Mouse (Mus musculus): ENCODE results near the gene Kif1a. TPM values are rescaled to one million over a fixed set of nuclear protein-coding genes. Genes with fewer than 3 reads are reported as not detected.
A peak's percentile ranks its signal among the peaks of the same experiment; 100 is the strongest.

Gene Kif1a
- polyA plus RNA-seq, 1 experiment from 2014 or later = 82.8 TPM

- Histone ChIP-seq H3K4me1 (replicated peaks; ENCODE audit: control insufficient read depth, insufficient read depth, low read length) (peaks cover 13% of the 10 kb centered on the region), H3K4me2 (replicated peaks; ENCODE audit: low read depth, low read length) (no peak overlapping the region), H3K27ac (ENCODE audit: low read depth, low read length) (no peak overlapping the region), H3K9ac (ENCODE audit: low read depth, low read length) (no peak overlapping the region), H3K36me3 (ENCODE audit: control insufficient read depth, insufficient read depth, low read length) (0 out of 2 replicates have a peak, but pooled peaks cover 3% of the 10 kb centered on the region), H3K4me3 (ENCODE audit: low read depth, low read length) (no peak overlapping the region), H3K9me3 (ENCODE audit: control insufficient read depth, low read length) (no peaks in the 10 kb centered on the region), H3K27me3 (ENCODE audit: control insufficient read depth, insufficient read depth, low read length) (no peaks in the 10 kb centered on the region)
- no peak for DNase-seq (ENCODE audit: low spot score)
- ATAC-seq (ENCODE audit: low FRiP score) = no peak
- 80% methylated on average over 8 of the region's 8 CpGs for WGBS
Observed at GRCm38 (mm10) chr1:93082121-93082520, 19.6 kb downstream of the Kif1a start.

GRCm38 (mm10) chr1:93080930-93081589, 20.7 kb downstream of the Kif1a start:
- Histone ChIP-seq H3K36me3 (ENCODE audit: control insufficient read depth, insufficient read depth, low read length) (0 out of 2 replicates have a peak, but pooled peaks cover 3% of the 10 kb centered on the region), H3K27me3 (ENCODE audit: control insufficient read depth, insufficient read depth, low read length) (no peaks in the 10 kb centered on the region), H3K4me2 (replicated peaks; ENCODE audit: low read depth, low read length) (no peak overlapping the region), H3K9me3 (ENCODE audit: control insufficient read depth, low read length) (no peaks in the 10 kb centered on the region), H3K4me1 (replicated peaks; ENCODE audit: control insufficient read depth, insufficient read depth, low read length) (peaks cover 13% of the 10 kb centered on the region), H3K27ac (ENCODE audit: low read depth, low read length) (no peak overlapping the region), H3K4me3 (ENCODE audit: low read depth, low read length) (no peak overlapping the region), H3K9ac (ENCODE audit: low read depth, low read length) (no peak overlapping the region)
- WGBS = 83% methylated on average over 3 of the region's 3 CpGs
- ATAC-seq (ENCODE audit: low FRiP score) (0 out of 2 replicates have a peak, but pooled peaks have one; percentile 7), DNase-seq (ENCODE audit: low spot score) (peak; percentile 53)

- no peaks in the 10 kb centered on the region for H3K9me3 ChIP-seq (ENCODE audit: control insufficient read depth, low read length)
- ATAC-seq (ENCODE audit: low FRiP score) = peak; percentile 71; the same call in 1 of the 2 replicates
- DNase-seq (ENCODE audit: low spot score) = peak; percentile 43
- H3K4me3 ChIP-seq (ENCODE audit: low read depth, low read length) = no peak overlapping the region
- H3K4me1 ChIP-seq (replicated peaks; ENCODE audit: control insufficient read depth, insufficient read depth, low read length) = peaks cover 13% of the 10 kb centered on the region
- no peak overlapping the region for H3K4me2 ChIP-seq (replicated peaks; ENCODE audit: low read depth, low read length)
- no peaks in the 10 kb centered on the region for H3K27me3 ChIP-seq (ENCODE audit: control insufficient read depth, insufficient read depth, low read length)
- WGBS = 62% methylated on average over 3 of the region's 3 CpGs
- H3K9ac ChIP-seq (ENCODE audit: low read depth, low read length) = no peak overlapping the region
- peaks cover 7% of the 10 kb centered on the region; the same call in 1 of the 2 replicates for H3K36me3 ChIP-seq (ENCODE audit: control insufficient read depth, insufficient read depth, low read length)
- H3K27ac ChIP-seq (ENCODE audit: low read depth, low read length) = 0 out of 2 replicates have a peak overlapping the region, but pooled peaks have one; percentile 7
Observed at GRCm38 (mm10) chr1:93079602-93080001, 22.1 kb downstream of the Kif1a start.

GRCm38 (mm10) chr1:93072279-93072865, 29.4 kb downstream of the Kif1a start:
- Histone ChIP-seq H3K4me3 (ENCODE audit: low read depth, low read length) (no peak overlapping the region), H3K36me3 (ENCODE audit: control insufficient read depth, insufficient read depth, low read length) (peaks cover 4% of the 10 kb centered on the region), H3K4me1 (replicated peaks; ENCODE audit: control insufficient read depth, insufficient read depth, low read length) (no peaks in the 10 kb centered on the region), H3K9me3 (ENCODE audit: control insufficient read depth, low read length) (no peaks in the 10 kb centered on the region), H3K27me3 (ENCODE audit: control insufficient read depth, insufficient read depth, low read length) (no peaks in the 10 kb centered on the region), H3K9ac (ENCODE audit: low read depth, low read length) (no peak overlapping the region), H3K4me2 (replicated peaks; ENCODE audit: low read depth, low read length) (no peak overlapping the region), H3K27ac (ENCODE audit: low read depth, low read length) (no peak overlapping the region)
- 96% methylated on average over 2 of the region's 2 CpGs for WGBS
- DNase-seq (ENCODE audit: low spot score) (no peak), ATAC-seq (ENCODE audit: low FRiP score) (no peak)

- WGBS = 88% methylated on average over 18 of the region's 18 CpGs
- no peaks in the 10 kb centered on the region for H3K9me3 ChIP-seq (ENCODE audit: control insufficient read depth, low read length)
- H3K4me2 ChIP-seq (replicated peaks; ENCODE audit: low read depth, low read length) = no peak overlapping the region
- no peak overlapping the region for H3K27ac ChIP-seq (ENCODE audit: low read depth, low read length)
- H3K4me3 ChIP-seq (ENCODE audit: low read depth, low read length) = no peak overlapping the region
- H3K4me1 ChIP-seq (replicated peaks; ENCODE audit: control insufficient read depth, insufficient read depth, low read length) = no peaks in the 10 kb centered on the region
- DNase-seq (ENCODE audit: low spot score) (no peak), ATAC-seq (ENCODE audit: low FRiP score) (no peak)
- peaks cover 4% of the 10 kb centered on the region for H3K36me3 ChIP-seq (ENCODE audit: control insufficient read depth, insufficient read depth, low read length)
- no peaks in the 10 kb centered on the region for H3K27me3 ChIP-seq (ENCODE audit: control insufficient read depth, insufficient read depth, low read length)
- H3K9ac ChIP-seq (ENCODE audit: low read depth, low read length) = no peak overlapping the region
Observed at GRCm38 (mm10) chr1:93071487-93071971, 30.2 kb downstream of the Kif1a start.

- no peak overlapping the region for H3K4me2 ChIP-seq (replicated peaks; ENCODE audit: low read depth, low read length)
- H3K27me3 ChIP-seq (ENCODE audit: control insufficient read depth, insufficient read depth, low read length) = no peaks in the 10 kb centered on the region
- DNase-seq (ENCODE audit: low spot score) = no peak
- 89% methylated on average over 5 of the region's 5 CpGs for WGBS
- H3K4me3 ChIP-seq (ENCODE audit: low read depth, low read length) = no peak overlapping the region
- H3K36me3 ChIP-seq (ENCODE audit: control insufficient read depth, insufficient read depth, low read length) = peaks cover 7% of the 10 kb centered on the region
- no peaks in the 10 kb centered on the region for H3K4me1 ChIP-seq (replicated peaks; ENCODE audit: control insufficient read depth, insufficient read depth, low read length)
- H3K9me3 ChIP-seq (ENCODE audit: control insufficient read depth, low read length) = no peaks in the 10 kb centered on the region
- H3K9ac ChIP-seq (ENCODE audit: low read depth, low read length) = no peak overlapping the region
- no peak for ATAC-seq (ENCODE audit: low FRiP score)
- H3K27ac ChIP-seq (ENCODE audit: low read depth, low read length) = no peak overlapping the region
Observed at GRCm38 (mm10) chr1:93070881-93071280, 30.9 kb downstream of the Kif1a start.

GRCm38 (mm10) chr1:93068553-93068952, 33.2 kb downstream of the Kif1a start:
- no peak for DNase-seq (ENCODE audit: low spot score)
- WGBS = 80% methylated on average over 1 of the region's 1 CpGs

GRCm38 (mm10) chr1:93065654-93066053, 36.1 kb downstream of the Kif1a start:
- ATAC-seq (ENCODE audit: low FRiP score) = no peak
- Histone ChIP-seq H3K27ac (ENCODE audit: low read depth, low read length) (no peak overlapping the region), H3K36me3 (ENCODE audit: control insufficient read depth, insufficient read depth, low read length) (peaks cover 3% of the 10 kb centered on the region; the same call in 1 of the 2 replicates)

More at GRCm38 (mm10) chr1:93068553-93068952, 33.2 kb downstream of the Kif1a start:
- Histone ChIP-seq H3K27ac (ENCODE audit: low read depth, low read length) (no peak overlapping the region), H3K9me3 (ENCODE audit: control insufficient read depth, low read length) (no peaks in the 10 kb centered on the region), H3K4me3 (ENCODE audit: low read depth, low read length) (no peak overlapping the region), H3K27me3 (ENCODE audit: control insufficient read depth, insufficient read depth, low read length) (no peaks in the 10 kb centered on the region), H3K4me1 (replicated peaks; ENCODE audit: control insufficient read depth, insufficient read depth, low read length) (no peaks in the 10 kb centered on the region), H3K9ac (ENCODE audit: low read depth, low read length) (no peak overlapping the region), H3K4me2 (replicated peaks; ENCODE audit: low read depth, low read length) (no peak overlapping the region), H3K36me3 (ENCODE audit: control insufficient read depth, insufficient read depth, low read length) (peaks cover 3% of the 10 kb centered on the region)
- ATAC-seq (ENCODE audit: low FRiP score) = no peak

More at GRCm38 (mm10) chr1:93065654-93066053, 36.1 kb downstream of the Kif1a start:
- 91% methylated on average over 6 of the region's 6 CpGs for WGBS
- Histone ChIP-seq H3K9ac (ENCODE audit: low read depth, low read length) (no peak overlapping the region), H3K4me1 (replicated peaks; ENCODE audit: control insufficient read depth, insufficient read depth, low read length) (no peaks in the 10 kb centered on the region), H3K9me3 (ENCODE audit: control insufficient read depth, low read length) (no peaks in the 10 kb centered on the region), H3K27me3 (ENCODE audit: control insufficient read depth, insufficient read depth, low read length) (no peaks in the 10 kb centered on the region), H3K4me3 (ENCODE audit: low read depth, low read length) (no peak overlapping the region), H3K4me2 (replicated peaks; ENCODE audit: low read depth, low read length) (no peak overlapping the region)
- DNase-seq (ENCODE audit: low spot score) = no peak

Measured in hindbrain, embryonic 11.5 days (tissue).